Mouse (Mus musculus) liver, postnatal 0 days (tissue): ENCODE measurements at regions not wholly inside any gene's neighbourhood (a gene's known extent, or its start where the extent isn't known, plus 50 kb on each side); places are given as distances from the start of the nearest gene placed in this dataset.
A peak's percentile ranks its signal among the peaks of the same experiment; 100 is the strongest.

Experiments
- ATAC-seq: fragments of 200-750 bp; cut with Nextera tagmentation; 2 replicates; pipeline ENCODE4 v1.8.0; 2017; ENCODE audit warnings: mild to moderate bottlenecking, moderate library complexity
- DNase-seq: peaks from one replicate; pipeline ENCODE4 v3.0.0-alpha.2; 2016
- H3K27ac ChIP-seq: fragments of 300-500 bp; sonication (generic); 2 replicates; pipeline ENCODE4 v1.5.1; 2014; ENCODE audit warnings: antibody characterized with exemption, moderate library complexity, mild to moderate bottlenecking, low read depth
- H3K27me3 ChIP-seq: fragments of 300-500 bp; sonication (generic); 2 replicates; pipeline ENCODE4 v1.6.1; 2014; ENCODE audit warnings: low read length, control low read depth, mixed read lengths; ENCODE audit not compliant: insufficient read depth
- H3K36me3 ChIP-seq: fragments of 300-500 bp; sonication (generic); replicated peaks from 2 replicates; pipeline ENCODE4 v1.6.1; 2014; ENCODE audit warnings: mild to moderate bottlenecking, control low read depth, low read length, moderate library complexity, mixed read lengths; ENCODE audit not compliant: insufficient read depth
- H3K4me1 ChIP-seq: fragments of 300-500 bp; sonication (generic); 2 replicates; pipeline ENCODE4 v1.6.1; 2014; ENCODE audit warnings: antibody characterized with exemption, mild to moderate bottlenecking, control low read depth; ENCODE audit not compliant: insufficient read depth
- H3K4me2 ChIP-seq: fragments of 300-500 bp; sonication (generic); 2 replicates; pipeline ENCODE4 v1.6.1; 2014; ENCODE audit warnings: low read depth, mild to moderate bottlenecking, low read length, moderate library complexity, mixed read lengths
- H3K4me3 ChIP-seq: fragments of 300-500 bp; sonication (generic); 2 replicates; pipeline ENCODE4 v1.5.1; 2014; ENCODE audit warnings: low read depth, low read length
- H3K9ac ChIP-seq: fragments of 300-500 bp; sonication (generic); replicated peaks from 2 replicates; pipeline ENCODE4 v1.6.1; 2014; ENCODE audit warnings: mild to moderate bottlenecking, moderate library complexity
- H3K9me3 ChIP-seq: fragments of 300-500 bp; sonication (generic); 2 replicates; pipeline ENCODE4 v1.6.1; 2016; ENCODE audit warnings: mild to moderate bottlenecking, control low read depth, low read length, mixed read lengths
- CTCF ChIP-seq: sonication (generic); IDR thresholded peaks from 2 replicates; pipeline ENCODE4 v1.5.1; 2016; ENCODE audit warnings: antibody characterized with exemption, low read depth
- EP300 ChIP-seq: IDR thresholded peaks from 2 replicates; pipeline ENCODE4 v1.6.1; 2016; ENCODE audit warnings: antibody characterized with exemption, low read depth, mild to moderate bottlenecking
- WGBS: fragments of 180-500 bp; shearing (Covaris S2); extraction: QIAGEN DNeasy Blood & Tissue Kit; methylation state at CpG from one replicate; pipeline ENCODE4 v1.1.7; 2014; ENCODE audit not compliant: insufficient replicate concordance; 5-methylcytosine and 5-hydroxymethylcytosine counted together

DNA sequence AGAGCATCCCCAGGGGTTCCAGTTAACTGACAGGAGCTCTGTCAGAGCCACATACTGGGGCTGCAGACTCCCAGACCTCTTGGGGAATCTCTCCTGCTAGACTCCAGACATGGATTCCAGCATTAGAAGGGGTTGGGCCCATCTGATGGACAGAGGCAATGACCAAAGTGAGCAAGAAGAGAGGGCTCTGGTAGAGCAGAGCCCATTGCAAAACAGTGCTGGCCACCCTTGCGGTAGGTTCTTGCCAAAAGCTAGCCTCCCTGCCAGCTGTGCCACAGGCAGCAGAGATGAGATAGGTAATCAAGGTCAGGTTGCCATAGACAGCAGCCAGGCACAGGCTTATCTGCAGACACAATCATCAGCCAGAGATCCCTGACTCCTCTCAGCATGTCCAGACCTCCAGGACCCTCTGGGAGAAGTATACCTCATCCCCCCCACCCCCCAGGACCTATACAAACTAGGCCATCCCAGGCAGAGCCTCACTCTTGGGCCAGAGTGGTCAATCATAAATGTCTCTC is 151.1 kb upstream of the Cdh4 start:
- H3K4me3 ChIP-seq: no peak overlapping the region
- H3K4me2 ChIP-seq: no peak overlapping the region
- no peaks in the 10 kb centered on the region for H3K27me3 ChIP-seq
- H3K27ac ChIP-seq: peak overlapping the region; percentile 60
- no peaks in the 10 kb centered on the region for H3K9me3 ChIP-seq
- DNase-seq: no peak
- ATAC-seq: peak; percentile 23; the same call in 1 of the 2 replicates
- 88% methylated on average over 1 of the region's 1 CpGs for WGBS
- peaks cover 6% of the 10 kb centered on the region for H3K4me1 ChIP-seq
- no peak for TF ChIP-seq CTCF
- no peak for TF ChIP-seq EP300
- H3K36me3 ChIP-seq: no peaks in the 10 kb centered on the region
- H3K9ac ChIP-seq: no peak overlapping the region

DNA sequence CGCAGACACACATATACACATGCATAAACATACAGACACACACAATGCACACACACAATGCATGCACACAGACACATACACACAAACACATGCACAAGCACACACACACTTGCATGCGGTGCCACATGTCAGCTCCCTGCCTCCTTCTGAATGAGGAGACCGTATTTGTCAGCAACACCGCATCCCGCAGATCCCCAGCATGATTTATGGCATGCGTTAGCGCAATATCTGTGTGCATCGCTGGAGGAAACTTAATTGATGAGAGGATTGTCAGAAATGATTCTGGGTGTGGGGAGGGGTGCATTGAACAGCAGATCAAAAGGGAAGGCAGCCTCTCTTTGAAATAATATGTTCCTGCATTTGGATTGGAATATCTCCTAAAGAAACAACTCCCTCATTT is 150.3 kb upstream of the Cdh4 start:
- DNase-seq (no peak), ATAC-seq (no peak)
- no peak overlapping the region for H3K4me2 ChIP-seq
- H3K4me1 ChIP-seq: peaks cover 6% of the 10 kb centered on the region
- no peaks in the 10 kb centered on the region for H3K27me3 ChIP-seq
- no peaks in the 10 kb centered on the region for H3K9me3 ChIP-seq
- no peak overlapping the region for H3K4me3 ChIP-seq
- H3K36me3 ChIP-seq: no peaks in the 10 kb centered on the region
- H3K9ac ChIP-seq: no peak overlapping the region
- no peak overlapping the region for H3K27ac ChIP-seq
- no peak for TF ChIP-seq EP300
- no peak for TF ChIP-seq CTCF
- WGBS: 94% methylated on average over 8 of the region's 8 CpGs

DNA sequence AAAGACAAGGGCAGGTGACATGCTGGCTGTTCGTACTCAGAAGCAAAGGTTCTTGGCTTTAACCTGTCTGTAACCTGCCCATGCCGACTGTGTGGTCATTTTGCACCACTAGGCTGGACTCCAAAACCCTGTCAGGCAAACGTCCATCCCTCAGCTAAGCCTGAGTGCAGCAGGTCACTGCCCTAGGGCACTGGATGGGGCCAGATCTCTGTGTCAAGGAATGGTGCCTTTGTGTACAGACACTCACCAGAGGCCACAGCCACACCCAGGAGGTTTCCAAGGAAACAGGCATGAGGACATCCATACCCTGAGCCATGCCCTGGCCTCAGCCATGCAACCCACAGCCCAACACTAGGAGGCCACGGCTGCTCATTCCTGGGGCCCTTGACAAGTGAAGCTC is 149.7 kb upstream of the Cdh4 start:
- Histone ChIP-seq H3K4me3 (no peak overlapping the region), H3K4me2 (no peak overlapping the region), H3K9ac (no peak overlapping the region), H3K9me3 (no peaks in the 10 kb centered on the region), H3K4me1 (peaks cover 6% of the 10 kb centered on the region), H3K27me3 (no peaks in the 10 kb centered on the region), H3K27ac (no peak overlapping the region), H3K36me3 (no peaks in the 10 kb centered on the region)
- 55% methylated on average over 4 of the region's 4 CpGs for WGBS
- peak; percentile 38 for DNase-seq
- TF ChIP-seq CTCF: peak; percentile 30; the same call in 1 of the 2 replicates
- TF ChIP-seq EP300: no peak
- peak; percentile 88 for ATAC-seq

DNA sequence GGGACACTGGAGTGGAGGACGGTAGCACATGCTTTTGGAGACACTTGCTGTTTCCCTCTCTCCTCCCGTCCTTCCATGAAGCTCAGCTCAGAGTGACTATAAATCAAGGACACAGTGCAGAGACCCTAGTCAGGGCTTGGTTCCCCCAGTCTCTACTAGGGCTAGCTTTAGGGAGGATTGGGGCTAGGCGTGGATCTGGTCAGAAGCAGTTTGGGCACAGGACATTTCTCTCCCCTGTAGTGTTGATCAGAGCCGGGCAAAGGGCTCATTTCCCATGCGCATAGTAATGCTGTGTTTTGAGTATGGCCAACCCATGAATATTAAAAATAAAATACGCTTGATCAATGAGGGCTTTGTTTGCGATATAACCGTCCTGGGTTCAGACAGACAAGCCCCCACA is 149.1 kb upstream of the Cdh4 start:
- WGBS: 68% methylated on average over 8 of the region's 8 CpGs
- H3K4me1 ChIP-seq: peaks cover 6% of the 10 kb centered on the region
- H3K27me3 ChIP-seq: no peaks in the 10 kb centered on the region
- no peak overlapping the region for H3K27ac ChIP-seq
- no peak for ATAC-seq
- TF ChIP-seq CTCF (no peak), EP300 (no peak)
- H3K4me3 ChIP-seq: no peak overlapping the region
- H3K4me2 ChIP-seq: no peak overlapping the region
- H3K9me3 ChIP-seq: no peaks in the 10 kb centered on the region
- no peak for DNase-seq
- no peak overlapping the region for H3K9ac ChIP-seq
- no peaks in the 10 kb centered on the region for H3K36me3 ChIP-seq

DNA sequence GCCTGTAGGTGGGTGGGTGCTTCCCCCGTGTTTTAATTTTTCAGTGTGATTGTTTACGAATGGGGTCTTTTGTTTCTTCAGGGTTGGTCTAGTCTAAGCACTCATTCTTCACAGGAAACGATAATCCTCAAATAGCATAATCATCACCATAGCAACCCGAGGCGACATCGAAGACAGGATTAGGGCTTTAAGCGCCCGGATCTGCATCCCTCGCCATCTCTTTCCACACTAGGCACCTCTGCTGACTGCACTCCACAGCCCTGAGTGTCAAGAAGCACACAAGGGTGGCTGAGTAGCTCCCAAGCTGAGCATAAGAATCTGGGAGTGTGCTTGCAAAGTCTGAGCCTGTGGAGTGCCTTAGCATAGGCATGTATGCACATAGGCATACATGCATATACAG is 145.2 kb upstream of the Cdh4 start:
- TF ChIP-seq EP300 (no peak), CTCF (no peak)
- Histone ChIP-seq H3K9ac (no peak overlapping the region), H3K27ac (no peak overlapping the region), H3K27me3 (no peaks in the 10 kb centered on the region), H3K9me3 (no peaks in the 10 kb centered on the region), H3K36me3 (no peaks in the 10 kb centered on the region), H3K4me2 (no peak overlapping the region), H3K4me3 (no peak overlapping the region), H3K4me1 (peaks cover 3% of the 10 kb centered on the region; the same call in 1 of the 2 replicates)
- ATAC-seq (no peak), DNase-seq (no peak)
- WGBS: 79% methylated on average over 9 of the region's 9 CpGs

DNA sequence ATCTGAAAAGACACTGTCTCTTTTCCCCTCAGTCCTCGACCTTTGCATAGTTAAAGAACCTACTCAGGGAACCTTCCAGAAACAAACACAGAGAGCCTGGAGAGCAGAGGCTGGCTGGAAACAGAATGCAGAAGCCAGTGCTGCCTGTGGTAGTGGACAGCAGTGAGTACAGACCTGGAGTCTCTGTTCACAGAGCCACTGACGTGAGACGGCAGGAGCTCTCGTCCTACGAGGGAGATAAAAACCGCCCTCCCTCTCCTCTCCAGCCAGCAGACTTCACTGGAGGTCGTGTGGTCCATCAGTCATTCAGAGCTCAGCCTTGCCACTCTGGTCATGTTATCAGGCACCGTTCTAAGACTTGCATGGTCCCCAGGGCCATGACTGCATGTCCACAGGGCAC is 138.5 kb upstream of the Cdh4 start:
- 48% methylated on average over 8 of the region's 8 CpGs for WGBS
- TF ChIP-seq CTCF (no peak), EP300 (no peak)

More for the DNA sequence above, 138.5 kb upstream of the Cdh4 start:
- no peak for DNase-seq
- Histone ChIP-seq H3K4me1 (no peaks in the 10 kb centered on the region), H3K27ac (no peak overlapping the region), H3K4me3 (no peak overlapping the region), H3K27me3 (no peaks in the 10 kb centered on the region), H3K4me2 (no peak overlapping the region), H3K9me3 (no peaks in the 10 kb centered on the region), H3K9ac (no peak overlapping the region), H3K36me3 (no peaks in the 10 kb centered on the region)
- ATAC-seq: no peak
